Mouse (Mus musculus) kidney, postnatal 14 days (tissue): ENCODE data around the gene Trmt112.
A peak's percentile ranks its signal among the peaks of the same experiment; 100 is the strongest.

Experiments
- DNase-seq: peaks from one replicate; pipeline ENCODE4 v3.0.0; 2022; ENCODE audit warnings: mixed read lengths

Gene Trmt112

GRCm38 (mm10) chr19:6926559-6927255, 17.2 kb downstream of the Trmt112 start:
- DNase-seq, result peak; percentile 74

- no peak for DNase-seq
Measured at GRCm38 (mm10) chr19:6928080-6928479, 18.6 kb downstream of the Trmt112 start.

DNA sequence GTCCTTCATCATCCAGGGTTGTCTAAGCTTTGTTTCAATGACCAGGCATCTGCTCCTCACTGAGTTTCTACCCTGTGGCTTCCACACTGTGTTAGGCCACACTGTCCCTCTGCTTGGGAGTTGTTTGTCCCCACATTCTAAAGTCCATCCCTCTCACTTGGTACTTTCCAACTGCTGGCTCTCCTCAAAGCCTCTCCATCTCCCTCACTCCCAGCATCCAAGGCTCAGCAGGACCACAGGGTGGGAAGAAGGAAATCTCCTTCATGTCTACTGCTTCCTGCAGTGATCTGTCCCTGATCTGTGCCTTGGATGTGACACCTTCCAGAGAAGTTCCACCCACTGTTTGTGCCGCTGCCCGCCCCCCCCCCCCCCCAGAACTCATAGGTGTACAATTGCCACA, 21.5 kb downstream of the Trmt112 start:
- DNase-seq, result no peak

- no peak for DNase-seq
Measured at GRCm38 (mm10) chr19:6932018-6932417, 22.5 kb downstream of the Trmt112 start.

- DNase-seq, result no peak
Measured at GRCm38 (mm10) chr19:6933102-6933435, 23.6 kb downstream of the Trmt112 start.

GRCm38 (mm10) chr19:6933436-6934194, 24.1 kb downstream of the Trmt112 start:
- DNase-seq, result peak; percentile 56

DNA sequence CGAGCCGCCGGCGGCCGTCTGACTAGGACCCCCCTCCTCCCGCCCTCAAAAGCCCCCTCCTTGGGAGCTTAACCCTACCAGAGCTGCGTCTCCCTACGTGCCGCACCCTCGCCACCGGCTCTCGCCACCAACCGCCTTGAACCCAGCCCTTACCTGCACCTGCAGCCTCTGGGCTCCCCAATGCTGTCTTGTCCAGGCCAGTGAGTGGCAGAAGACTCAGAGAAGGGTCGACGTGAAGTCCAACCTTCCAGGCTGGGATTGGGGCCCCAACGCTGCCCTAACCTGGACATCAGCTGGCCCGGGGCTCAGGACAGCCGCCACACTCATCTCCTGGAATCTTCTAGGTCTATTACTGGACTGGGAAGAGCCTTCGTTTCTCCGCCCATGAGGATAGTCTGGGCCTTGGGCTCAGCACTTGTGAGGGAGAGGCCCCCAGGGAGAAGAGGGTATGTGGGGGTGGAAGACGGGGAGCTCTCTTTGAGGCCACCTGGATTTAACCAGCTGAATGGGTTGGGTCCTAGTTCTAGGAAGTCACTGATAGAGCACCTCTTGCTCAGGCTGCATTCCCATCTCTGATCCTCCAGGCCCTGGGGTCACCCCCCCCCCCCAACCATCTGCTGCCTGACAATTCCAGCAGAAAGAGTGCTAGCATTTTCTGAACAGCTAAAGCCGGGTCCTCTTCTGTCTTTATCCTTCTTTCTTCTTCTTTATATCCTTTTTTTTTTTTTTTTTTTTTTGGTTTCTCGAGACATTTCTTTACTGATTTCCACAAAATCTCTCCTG, 24.9 kb downstream of the Trmt112 start, which contains the start of gene Kcnk4:
Kcnk4 (minus strand) TSS at position 321 of the 783 bp plus-strand sequence.
- DNase-seq, result no peak

- DNase-seq, result no peak
Measured at GRCm38 (mm10) chr19:6936299-6936698, 26.8 kb downstream of the Trmt112 start.

- no peak for DNase-seq
Measured at GRCm38 (mm10) chr19:6937541-6938465, 28.3 kb downstream of the Trmt112 start.

DNA sequence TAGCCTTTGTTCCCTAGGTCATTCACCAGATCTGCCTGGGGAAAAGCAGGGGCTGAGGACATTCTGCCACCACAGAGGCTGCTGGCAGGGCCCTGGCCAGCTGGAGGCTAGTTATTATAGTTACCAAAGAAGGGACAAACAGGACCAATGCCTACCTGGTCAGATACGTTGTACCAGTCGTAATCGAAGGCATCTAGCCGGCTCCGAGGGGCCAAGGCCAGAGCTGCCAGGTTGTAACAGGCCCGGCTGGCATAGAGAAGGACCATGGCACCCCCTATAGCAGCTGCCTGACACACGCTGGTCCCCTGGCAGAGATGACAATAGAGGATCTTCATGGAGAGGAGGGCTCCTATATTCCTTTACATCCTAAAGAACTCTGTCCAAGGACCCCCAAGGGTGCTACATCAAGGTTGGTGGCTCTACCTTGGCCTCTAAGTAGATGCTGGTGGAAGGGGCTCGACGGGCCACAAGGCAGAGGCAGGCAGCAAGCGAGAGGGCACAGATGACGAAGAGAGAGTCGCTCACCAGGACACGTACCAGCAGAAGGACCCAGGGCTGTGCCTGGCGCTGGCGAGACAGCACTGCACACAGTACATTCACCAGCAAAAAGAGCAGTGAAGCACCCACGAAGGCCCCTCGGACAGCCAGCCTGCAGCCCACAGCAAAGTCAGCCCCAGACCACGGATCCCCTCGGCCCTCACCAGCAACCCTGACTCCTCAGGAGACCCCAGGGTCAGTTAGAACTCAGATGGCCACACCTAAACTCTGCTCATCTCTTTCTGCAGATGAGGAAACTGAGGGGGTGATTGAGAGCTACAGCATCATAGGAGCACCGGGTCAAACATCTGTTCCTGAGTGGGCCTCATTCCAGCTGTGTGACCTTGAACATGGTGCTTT, 29.9 kb downstream of the Trmt112 start:
- no peak for DNase-seq

DNA sequence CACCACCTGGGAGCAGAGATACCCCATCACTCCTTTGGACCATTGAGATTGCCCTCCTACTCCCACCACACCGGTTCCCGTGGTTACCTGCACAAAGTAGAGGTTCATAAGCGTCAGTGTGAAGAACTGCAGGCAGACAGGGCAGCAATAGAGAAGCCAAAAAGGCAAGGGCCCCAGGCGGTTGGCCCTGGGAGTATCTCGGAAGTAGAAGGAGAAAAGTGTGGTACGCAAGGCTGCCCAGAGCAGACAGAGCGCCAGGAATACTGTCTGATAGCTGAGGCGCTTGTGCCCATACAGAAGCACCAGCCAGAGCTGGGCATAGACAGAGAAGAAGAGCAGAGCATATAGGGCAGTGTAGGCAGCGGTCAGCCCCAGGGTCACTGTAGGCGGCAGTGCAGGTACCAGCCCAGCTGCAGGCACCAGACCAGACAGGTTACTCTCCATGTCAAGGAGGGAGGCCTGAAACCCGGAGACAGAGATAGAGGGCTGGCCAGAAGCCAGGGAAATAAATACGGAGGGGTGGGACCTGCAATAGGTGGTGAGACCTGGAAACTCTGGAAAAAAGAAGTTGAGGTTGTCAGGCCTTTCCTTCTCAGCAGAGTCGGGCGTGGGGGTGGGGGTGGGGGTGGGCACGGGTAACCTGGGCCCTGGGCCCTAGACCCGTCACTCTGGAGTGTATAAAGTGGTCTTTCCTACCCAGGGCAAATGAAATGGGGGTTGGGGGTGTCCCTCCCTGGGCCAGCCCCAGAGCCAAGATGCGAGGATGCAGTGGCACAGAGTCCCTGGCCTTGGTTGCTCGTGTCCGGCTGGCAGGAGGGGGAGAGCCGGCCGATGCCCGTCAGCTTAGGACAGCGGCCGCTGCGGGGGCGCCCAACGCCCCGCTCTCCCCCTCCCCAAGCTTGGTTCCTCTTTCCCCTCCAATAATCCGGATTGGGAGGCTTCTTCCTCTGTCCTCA, 31.2 kb downstream of the Trmt112 start:
- DNase-seq, result peak; percentile 37

DNA sequence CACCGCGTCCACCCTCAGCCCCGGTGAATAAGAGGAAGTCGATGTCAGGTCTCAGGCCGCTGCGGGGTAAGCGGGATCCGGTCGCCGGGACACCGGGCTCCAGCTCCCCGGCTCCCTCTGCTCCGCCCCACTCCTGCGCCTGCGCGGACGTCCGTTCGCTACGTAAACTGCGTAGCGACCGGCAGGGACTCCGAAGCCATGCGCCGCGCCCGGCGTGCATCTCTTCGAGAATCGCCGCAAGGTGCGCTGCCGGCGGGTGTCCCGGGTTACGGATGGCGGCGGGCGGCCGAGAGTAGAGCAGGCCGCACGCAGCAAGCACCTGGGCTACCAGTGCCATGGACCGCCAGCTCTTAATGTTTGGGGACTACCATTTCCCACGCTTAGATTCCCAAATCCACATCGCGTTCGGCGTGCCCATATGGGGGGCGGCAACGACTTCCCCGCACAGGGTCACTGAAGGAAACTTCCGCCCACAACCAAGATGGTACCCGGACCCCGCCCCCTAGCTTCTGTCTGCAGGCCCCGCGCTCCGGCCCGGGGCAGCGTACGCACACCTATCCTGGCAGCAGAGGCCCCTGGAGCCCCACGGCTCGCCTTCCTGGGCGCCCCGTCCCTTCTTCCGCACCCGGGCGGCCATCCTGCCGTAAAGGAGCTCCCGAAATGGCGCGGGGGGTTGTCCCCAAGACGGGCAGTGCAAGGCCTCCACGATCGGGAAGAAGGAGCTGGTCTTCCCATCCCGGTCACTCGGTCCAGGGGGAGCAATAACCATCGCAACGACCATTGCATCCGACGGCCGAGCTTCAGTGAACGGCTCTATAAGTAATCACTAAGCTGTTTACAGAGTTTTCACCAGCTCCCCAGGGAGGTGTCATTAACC, 32.1 kb downstream of the Trmt112 start, which contains the start of gene Bad:
Bad (plus strand) TSS at position 490 of the 877 bp plus-strand sequence.
- peak; percentile 95 for DNase-seq

DNA sequence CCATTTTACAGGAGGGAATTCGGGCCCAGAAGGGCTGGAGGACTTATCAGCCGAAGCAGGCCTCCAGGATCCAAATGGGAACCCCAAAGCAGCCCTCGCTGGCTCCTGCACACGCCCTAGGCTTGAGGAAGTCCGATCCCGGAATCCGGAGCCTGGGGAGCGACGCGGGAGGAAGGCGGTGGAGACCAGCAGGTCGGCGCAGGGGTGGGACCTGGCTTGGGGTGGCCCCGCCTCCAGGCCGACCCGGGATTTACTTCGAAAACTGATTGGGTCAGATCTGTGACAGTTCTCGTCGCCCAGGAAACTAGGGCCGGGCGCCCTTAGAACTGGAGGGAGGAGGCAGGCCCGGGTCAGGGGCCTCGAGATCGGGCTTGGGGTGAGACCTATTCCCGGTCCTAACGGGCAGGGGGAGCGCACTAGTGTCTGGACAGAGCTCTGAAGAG, 32.8 kb downstream of the Trmt112 start, which contains the start of gene Gpr137:
Gpr137 (minus strand) TSS at position 232 of the 443 bp plus-strand sequence.
- peak; percentile 98 for DNase-seq

DNA sequence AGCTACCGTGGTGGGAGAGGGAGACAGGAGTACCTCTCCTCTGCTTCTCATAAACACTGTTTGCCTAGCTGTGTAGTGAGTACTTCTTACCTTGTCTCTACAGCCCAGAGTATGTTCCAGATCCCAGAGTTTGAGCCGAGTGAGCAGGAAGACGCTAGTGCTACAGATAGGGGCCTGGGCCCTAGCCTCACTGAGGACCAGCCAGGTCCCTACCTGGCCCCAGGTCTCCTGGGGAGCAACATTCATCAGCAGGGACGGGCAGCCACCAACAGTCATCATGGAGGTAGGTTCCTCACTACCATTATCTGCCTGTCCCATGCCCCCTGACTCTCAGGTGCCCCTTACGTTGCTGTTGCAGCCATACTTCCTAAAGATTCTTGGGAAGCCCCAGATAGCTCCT, 33.3 kb downstream of the Trmt112 start:
- no peak for DNase-seq

DNA sequence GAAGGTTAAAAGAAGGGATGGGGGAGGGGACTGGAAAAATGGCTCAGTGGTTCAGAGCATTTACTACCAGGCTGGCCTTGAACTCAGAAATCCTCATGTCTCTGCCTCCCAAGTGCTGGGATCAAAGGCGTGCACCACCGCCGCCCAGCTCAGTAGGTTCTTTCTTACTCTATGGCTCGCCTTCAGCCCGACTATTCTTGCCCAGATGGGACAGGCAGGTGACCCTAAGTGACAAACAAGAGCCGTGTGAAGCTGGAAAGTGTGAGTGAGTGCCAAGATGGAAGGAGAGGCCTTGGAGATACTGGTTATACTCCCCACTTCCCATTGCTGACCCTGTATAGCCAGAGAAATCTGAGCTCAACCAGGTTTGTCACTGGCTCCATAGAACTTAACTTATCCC, 34.2 kb downstream of the Trmt112 start:
- DNase-seq, result no peak

- DNase-seq, result no peak
Measured at GRCm38 (mm10) chr19:6947742-6948141, 38.2 kb downstream of the Trmt112 start.

GRCm38 (mm10) chr19:6948186-6948585, 38.7 kb downstream of the Trmt112 start:
- DNase-seq, result no peak

DNA sequence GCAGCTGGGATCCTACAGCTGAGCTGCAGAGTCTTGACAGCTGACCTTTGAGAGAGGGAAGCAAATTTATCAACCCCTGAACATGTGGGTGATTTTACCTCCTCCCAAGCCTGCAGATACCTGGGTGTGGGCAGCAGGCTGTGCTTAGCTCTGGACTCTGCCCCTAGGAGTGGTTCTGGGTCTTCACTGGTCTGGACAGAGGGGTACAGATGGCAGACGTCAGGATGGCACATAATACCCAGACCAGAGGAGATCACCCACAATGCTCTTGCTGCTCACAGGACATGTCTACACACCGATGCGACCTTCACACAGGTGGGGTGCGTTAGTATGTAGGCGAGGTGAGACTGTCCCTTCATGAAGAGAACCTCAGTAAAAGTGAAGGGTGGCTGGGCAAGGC, 40.0 kb downstream of the Trmt112 start:
- DNase-seq, result no peak

- no peak for DNase-seq
Measured at GRCm38 (mm10) chr19:6949951-6950350, 40.5 kb downstream of the Trmt112 start.
